Mouse (Mus musculus): Measurements from ENCODE around the gene Cyp21a1.

Gene Cyp21a1

DNA sequence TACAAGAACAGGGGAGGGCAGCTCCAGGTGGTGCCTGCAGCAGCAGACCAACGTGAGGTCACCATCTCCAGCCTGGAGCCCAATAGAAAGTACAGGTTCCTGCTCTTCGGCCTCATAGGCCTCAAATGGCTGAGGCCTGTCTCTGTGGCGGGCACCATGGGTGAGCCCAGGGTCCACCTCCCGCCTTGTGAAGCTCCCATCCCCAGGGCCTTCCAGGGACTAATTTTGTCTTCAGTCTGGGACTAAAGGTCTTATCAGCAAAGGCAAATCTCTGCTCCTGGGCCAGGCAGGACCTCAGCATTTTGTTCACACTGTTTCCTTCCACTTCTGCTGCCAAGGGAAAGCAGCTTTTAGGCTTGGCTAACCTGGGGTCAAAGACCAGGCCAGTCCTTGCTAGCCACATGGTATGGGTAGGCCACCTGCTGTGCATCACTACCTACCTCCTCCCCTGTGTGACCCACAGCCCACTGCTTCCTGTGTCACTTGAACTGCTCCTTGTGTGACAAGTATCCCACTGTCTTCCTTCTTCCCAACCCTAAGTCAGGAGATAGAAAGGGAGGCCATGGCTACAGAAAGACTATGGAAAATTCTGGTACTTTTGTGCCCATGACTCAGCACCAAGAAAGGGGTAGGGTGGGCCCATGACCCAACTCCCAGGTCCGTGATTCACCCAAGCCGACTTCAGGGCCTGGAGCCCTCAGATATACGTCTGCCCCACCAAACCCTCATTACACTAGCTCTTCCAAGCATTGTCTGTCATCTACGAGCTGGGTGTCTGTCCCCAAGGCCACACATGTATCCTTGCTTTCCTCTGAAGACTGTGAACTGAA lies 7.8 kb downstream of the Cyp21a1 start:
- TF ChIP-seq POU5F1 (IDR thresholded peaks at IDR 0.05; ENCODE audit: borderline replicate concordance, low read length) (no peak), CTCF (conservative IDR thresholded peaks at IDR 0.05; ENCODE audit: low read length) (no peak), NANOG (IDR thresholded peaks at IDR 0.05; ENCODE audit: borderline replicate concordance, low read length) (no peak)
- Histone ChIP-seq H3K4me3 (replicated peaks; ENCODE audit: low read length) (no peak overlapping the region), H3K9me3 (ENCODE audit: low read length) (peaks cover 35% of the 10 kb centered on the region), H3K36me3 (ENCODE audit: insufficient read depth, low read length) (no peaks in the 10 kb centered on the region), H3K4me1 (replicated peaks; ENCODE audit: low read depth, low read length) (no peaks in the 10 kb centered on the region), H3K27me3 (ENCODE audit: insufficient read depth, low read length) (peaks cover 12% of the 10 kb centered on the region)

DNA sequence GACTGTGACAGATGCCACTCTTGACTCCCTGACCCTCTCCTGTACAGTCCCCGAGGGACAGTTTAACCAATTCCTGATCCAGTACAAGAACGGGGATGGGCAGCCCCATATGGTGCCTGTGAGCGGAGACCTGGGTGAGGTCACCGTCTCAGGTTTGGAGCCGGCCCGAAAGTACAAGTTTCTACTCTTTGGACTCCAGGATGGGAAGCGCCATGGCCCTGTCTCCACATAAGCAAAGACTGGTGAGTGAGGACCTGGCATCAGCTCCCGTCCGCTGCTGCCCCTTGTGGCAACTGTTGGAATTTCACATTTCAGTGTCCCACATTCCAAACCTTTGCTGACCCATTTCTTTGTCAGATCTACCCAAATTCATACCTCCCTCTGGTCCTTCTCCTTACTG lies 8.7 kb downstream of the Cyp21a1 start:
- no peak overlapping the region for H3K4me3 ChIP-seq (replicated peaks; ENCODE audit: low read length)
- no peaks in the 10 kb centered on the region for H3K4me1 ChIP-seq (replicated peaks; ENCODE audit: low read depth, low read length)
- no peak for TF ChIP-seq POU5F1 (IDR thresholded peaks at IDR 0.05; ENCODE audit: borderline replicate concordance, low read length)
- TF ChIP-seq CTCF (conservative IDR thresholded peaks at IDR 0.05; ENCODE audit: low read length) = peak; percentile 31
- TF ChIP-seq NANOG (IDR thresholded peaks at IDR 0.05; ENCODE audit: borderline replicate concordance, low read length) = no peak
- H3K27me3 ChIP-seq (ENCODE audit: insufficient read depth, low read length) = peaks cover 7% of the 10 kb centered on the region; the same call in 1 of the 2 replicates
- H3K9me3 ChIP-seq (ENCODE audit: low read length) = peaks cover 43% of the 10 kb centered on the region
- no peaks in the 10 kb centered on the region for H3K36me3 ChIP-seq (ENCODE audit: insufficient read depth, low read length)

DNA sequence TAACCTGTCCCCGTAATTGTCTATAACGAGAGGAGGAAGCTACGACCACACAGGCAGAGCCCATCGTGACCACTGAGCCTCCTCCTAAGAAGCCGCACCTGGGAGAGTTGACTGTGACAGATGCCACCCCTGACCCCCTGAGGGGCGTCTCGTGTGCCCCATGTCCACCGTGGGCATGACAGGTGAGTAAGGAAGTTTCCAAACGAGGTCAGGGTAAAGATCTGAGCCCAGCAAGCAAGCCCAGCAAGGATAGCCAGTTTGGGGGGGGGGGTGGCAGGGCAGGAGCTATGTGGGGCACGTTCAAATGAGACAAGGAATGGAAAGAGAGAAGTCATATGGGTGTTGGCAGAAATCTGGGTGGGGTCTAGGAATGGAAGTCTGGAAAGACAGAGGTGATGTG lies 9.3 kb downstream of the Cyp21a1 start:
- H3K9me3 ChIP-seq (ENCODE audit: low read length) = peaks cover 48% of the 10 kb centered on the region
- H3K4me3 ChIP-seq (replicated peaks; ENCODE audit: low read length) = no peak overlapping the region
- no peaks in the 10 kb centered on the region for H3K36me3 ChIP-seq (ENCODE audit: insufficient read depth, low read length)
- H3K27me3 ChIP-seq (ENCODE audit: insufficient read depth, low read length) = peaks cover 7% of the 10 kb centered on the region; the same call in 1 of the 2 replicates
- H3K4me1 ChIP-seq (replicated peaks; ENCODE audit: low read depth, low read length) = no peaks in the 10 kb centered on the region
- TF ChIP-seq NANOG (IDR thresholded peaks at IDR 0.05; ENCODE audit: borderline replicate concordance, low read length) = no peak
- no peak for TF ChIP-seq POU5F1 (IDR thresholded peaks at IDR 0.05; ENCODE audit: borderline replicate concordance, low read length)
- TF ChIP-seq CTCF (conservative IDR thresholded peaks at IDR 0.05; ENCODE audit: low read length) = no peak

DNA sequence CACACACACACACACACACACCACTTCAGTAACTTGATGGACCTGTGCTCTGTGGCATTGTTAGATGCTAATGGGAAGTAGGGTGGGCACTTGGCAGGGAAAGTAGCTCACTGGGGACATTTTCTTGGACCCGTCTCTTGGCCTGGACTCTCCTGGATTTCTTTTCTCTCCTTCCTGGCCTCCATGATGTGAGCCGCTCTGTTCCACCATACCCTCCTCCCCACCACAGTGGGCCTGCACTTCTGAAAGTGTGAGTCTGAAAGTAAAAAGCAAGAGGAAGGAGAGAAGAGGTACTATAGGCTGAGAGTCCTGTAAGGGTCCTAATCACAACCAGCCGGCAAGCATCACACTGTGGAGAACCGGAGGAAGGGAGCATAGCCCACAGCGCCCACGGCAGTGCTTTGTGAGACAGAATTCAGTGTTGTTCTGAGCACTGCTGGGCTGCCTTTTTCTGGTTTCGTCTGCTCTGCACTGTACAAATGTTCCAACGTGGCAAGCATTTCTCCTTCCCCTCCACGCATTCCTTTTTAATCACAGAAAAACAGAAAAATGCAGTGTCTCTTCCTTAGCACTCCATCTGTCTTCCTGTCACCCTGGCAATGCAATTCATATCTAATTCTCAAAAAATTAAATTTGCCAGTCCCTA lies 26.6 kb downstream of the Cyp21a1 start:
- peaks cover 73% of the 10 kb centered on the region for H3K9me3 ChIP-seq (ENCODE audit: low read length)
- no peaks in the 10 kb centered on the region for H3K4me1 ChIP-seq (replicated peaks; ENCODE audit: low read depth, low read length)
- H3K4me3 ChIP-seq (replicated peaks; ENCODE audit: low read length) = no peak overlapping the region
- no peaks in the 10 kb centered on the region for H3K27me3 ChIP-seq (ENCODE audit: insufficient read depth, low read length)
- no peak for TF ChIP-seq POU5F1 (IDR thresholded peaks at IDR 0.05; ENCODE audit: borderline replicate concordance, low read length)
- no peak for TF ChIP-seq CTCF (conservative IDR thresholded peaks at IDR 0.05; ENCODE audit: low read length)
- no peak for TF ChIP-seq NANOG (IDR thresholded peaks at IDR 0.05; ENCODE audit: borderline replicate concordance, low read length)
- H3K36me3 ChIP-seq (ENCODE audit: insufficient read depth, low read length) = no peaks in the 10 kb centered on the region

DNA sequence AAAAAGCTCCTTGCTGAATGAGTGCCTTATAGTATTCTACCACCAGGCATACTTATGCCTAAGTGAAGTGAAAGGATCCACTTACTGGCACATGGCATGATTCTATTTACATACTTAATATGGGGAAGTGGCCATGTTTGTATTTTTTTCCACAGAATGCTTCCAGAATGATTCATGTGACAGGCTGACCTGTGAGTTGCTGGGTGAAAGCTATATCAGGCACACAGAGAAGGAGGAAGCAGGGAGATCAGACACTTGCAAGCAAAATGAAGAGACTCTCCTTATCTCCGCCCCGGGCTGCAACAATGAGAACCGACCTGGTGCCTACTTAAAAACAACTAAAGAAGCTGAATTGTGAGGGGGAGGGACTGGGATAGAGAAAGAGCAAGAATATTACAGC lies 42.9 kb downstream of the Cyp21a1 start:
- H3K36me3 ChIP-seq (ENCODE audit: insufficient read depth, low read length) = no peaks in the 10 kb centered on the region
- peaks cover 31% of the 10 kb centered on the region for H3K9me3 ChIP-seq (ENCODE audit: low read length)
- no peaks in the 10 kb centered on the region for H3K4me1 ChIP-seq (replicated peaks; ENCODE audit: low read depth, low read length)
- H3K4me3 ChIP-seq (replicated peaks; ENCODE audit: low read length) = no peak overlapping the region
- H3K27me3 ChIP-seq (ENCODE audit: insufficient read depth, low read length) = no peaks in the 10 kb centered on the region
- no peak for TF ChIP-seq POU5F1 (IDR thresholded peaks at IDR 0.05; ENCODE audit: borderline replicate concordance, low read length)
- TF ChIP-seq NANOG (IDR thresholded peaks at IDR 0.05; ENCODE audit: borderline replicate concordance, low read length) = no peak
- TF ChIP-seq CTCF (conservative IDR thresholded peaks at IDR 0.05; ENCODE audit: low read length) = no peak

Data from E14TG2a.4 (cell line).